Mouse (Mus musculus) neutrophil, adult 83 days (primary cell): Measurements from ENCODE around the gene Fam160a1. TPM values are rescaled to one million over a fixed set of nuclear protein-coding genes. Genes with fewer than 3 reads are reported as not detected.

ENCODE experiments used
- total RNA-seq, 2 experiments: library from RNA; stranded (reverse); gene quantifications; one replicate each; pipeline ENCODE4 v1.2.4; 2023

Fam160a1 gene
- total RNA-seq: under 1 TPM; 0.15 to 0.18 TPM

DNA sequence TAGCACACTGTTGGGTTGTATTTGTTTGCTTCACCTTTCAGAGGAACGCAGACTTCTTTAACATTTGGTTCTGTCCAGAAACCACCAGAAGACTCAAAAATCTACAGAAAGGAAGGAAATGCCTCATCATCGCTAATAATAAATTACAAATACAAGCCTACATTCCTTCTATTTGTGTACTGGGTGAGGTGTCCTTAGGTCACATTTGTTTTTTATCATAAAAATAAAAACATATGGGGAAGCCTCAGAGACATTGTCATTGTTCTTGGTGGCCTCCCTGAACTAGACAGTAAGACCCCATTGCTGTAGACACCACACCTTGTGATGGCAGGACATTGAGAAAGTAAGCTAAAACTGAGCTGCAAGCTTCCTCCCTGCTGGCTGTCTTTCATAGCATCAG, at the start of gene Fam160a1:
Fam160a1 (minus strand) TSS at position 101 of the 400 bp plus-strand sequence.

Other genes with a start within 250 kb of the Fam160a1 start
- 1 to 10 TPM; 4.9 to 6.4 TPM for gene Gatb, start 243.2 kb downstream of the Fam160a1 start, total RNA-seq
- not detected for gene Glt28d2, start 70.2 kb upstream of the Fam160a1 start, total RNA-seq
- gene Gm37240, start 70.2 kb upstream of the Fam160a1 start, total RNA-seq: not detected
- under 1 TPM; 0.57 to 0.71 TPM for gene Sh3d19, start 153.8 kb upstream of the Fam160a1 start, total RNA-seq
- not detected for gene Prss48, start 185.2 kb upstream of the Fam160a1 start, total RNA-seq